Mouse (Mus musculus) cerebellum, adult 2 months (tissue): ENCODE results near the gene Odf3b.

ENCODE experiments used
- CTCF ChIP-seq: fragments of 200-500 bp; IDR thresholded peaks from 2 replicates; pipeline ENCODE4 v1.5.1; 2011; ENCODE audit warnings: low read depth, mild to moderate bottlenecking, control low read depth, low read length, moderate library complexity, borderline replicate concordance; ENCODE audit not compliant: insufficient read depth
- POLR2A ChIP-seq: fragments of 200-500 bp; IDR thresholded peaks from 2 replicates; pipeline ENCODE4 v1.6.1; 2011; ENCODE audit warnings: low read length, control low read depth, borderline replicate concordance; ENCODE audit not compliant: insufficient read depth

DNA sequence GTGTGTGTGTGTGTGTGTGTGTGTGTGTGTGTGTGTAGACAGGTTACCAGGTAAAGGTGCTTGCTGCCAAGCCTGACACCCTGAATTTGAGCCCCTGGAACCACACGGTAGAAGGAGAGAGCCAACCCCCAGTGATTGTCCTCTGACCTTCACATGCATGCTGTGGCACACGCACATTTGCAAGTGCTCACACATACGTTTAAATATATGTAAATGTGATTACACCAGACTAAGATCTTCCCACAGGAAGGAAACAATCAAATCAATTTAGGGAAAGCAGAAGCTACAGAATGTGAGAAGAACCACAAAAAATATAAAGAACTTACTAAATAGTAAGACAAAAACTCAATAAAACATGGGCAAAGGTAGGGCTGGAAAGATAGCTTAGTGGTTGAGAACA, 38.9 kb downstream of the Odf3b start:
- no peak for TF ChIP-seq CTCF
- TF ChIP-seq POLR2A: no peak
